Mouse (Mus musculus) embryonic facial prominence, embryonic 14.5 days (tissue): ENCODE results near the gene Fam217a. TPM values are rescaled to one million over a fixed set of nuclear protein-coding genes. Genes with fewer than 3 reads are reported as not detected.
"Not testable (repeated sequence)": the region's sequence is repeated elsewhere in the genome, so short reads cannot be mapped to it uniquely, and the experiment has no call there.

Source experiments
- ATAC-seq: fragments of 200-750 bp; cut with Nextera tagmentation; 2 replicates; pipeline ENCODE4 v1.8.0; 2017; ENCODE audit warnings: low read depth, moderate number of reproducible peaks, moderate TSS enrichment
- DNase-seq: peaks from one replicate; pipeline ENCODE4 v3.0.0-alpha.2; 2015; ENCODE audit warnings: low spot score
- H3K27ac ChIP-seq: fragments of 300-500 bp; sonication (generic); replicated peaks from 2 replicates; pipeline ENCODE4 v1.5.1; 2014; ENCODE audit warnings: low read depth, mild to moderate bottlenecking, low read length, moderate library complexity
- H3K27me3 ChIP-seq: fragments of 300-500 bp; sonication (generic); replicated peaks from 2 replicates; pipeline ENCODE4 v1.6.1; 2014; ENCODE audit warnings: low read length; ENCODE audit not compliant: control insufficient read depth, insufficient read depth
- H3K36me3 ChIP-seq: fragments of 300-500 bp; sonication (generic); 2 replicates; pipeline ENCODE4 v1.6.1; 2014; ENCODE audit warnings: low read length, mixed read lengths; ENCODE audit not compliant: control insufficient read depth, insufficient read depth
- H3K4me1 ChIP-seq: fragments of 300-500 bp; sonication (generic); 2 replicates; pipeline ENCODE4 v1.6.1; 2014; ENCODE audit warnings: antibody characterized with exemption, low read length; ENCODE audit not compliant: control insufficient read depth, insufficient read depth
- H3K4me2 ChIP-seq: fragments of 300-500 bp; sonication (generic); 2 replicates; pipeline ENCODE4 v1.6.1; 2014; ENCODE audit warnings: low read depth, mild to moderate bottlenecking, low read length, moderate library complexity, mixed read lengths
- H3K4me3 ChIP-seq: fragments of 300-500 bp; sonication (generic); 2 replicates; pipeline ENCODE4 v1.5.1; 2014; ENCODE audit warnings: low read depth, mild to moderate bottlenecking, low read length
- H3K9ac ChIP-seq: fragments of 300-500 bp; sonication (generic); 2 replicates; pipeline ENCODE4 v1.6.1; 2014; ENCODE audit warnings: low read depth, mild to moderate bottlenecking, low read length, moderate library complexity, mixed read lengths
- H3K9me3 ChIP-seq: fragments of 300-500 bp; sonication (generic); 2 replicates; pipeline ENCODE4 v1.6.1; 2016; ENCODE audit warnings: low read length; ENCODE audit not compliant: control insufficient read depth
- WGBS: fragments of 180-500 bp; shearing (Covaris S2); extraction: QIAGEN DNeasy Blood & Tissue Kit; methylation state at CpG from one replicate; pipeline ENCODE4 v1.1.7; 2014; 5-methylcytosine and 5-hydroxymethylcytosine counted together
- polyA plus RNA-seq: library from polyadenylated mRNA; unstranded; fragments of >200 nt; fragmentation: Nextera tagmentation; extraction: Ambion mirVana; gene quantifications from 2 replicates; pipeline ENCODE4 v1.2.1, GENCODE M21; 2014

Gene Fam217a
- polyA plus RNA-seq, 1 experiment from 2014 or later: 1.3 TPM

GRCm38 (mm10) chr13:34960996-34961770 lies 37.1 kb upstream of the Fam217a start:
- DNase-seq (no peak), ATAC-seq (no peak)
- Histone ChIP-seq H3K27ac (no peak overlapping the region), H3K4me1 (peaks cover 5% of the 10 kb centered on the region; the same call in 1 of the 2 replicates), H3K9me3 (no peaks in the 10 kb centered on the region), H3K27me3 (peaks cover 10% of the 10 kb centered on the region; the same call in 1 of the 2 replicates), H3K9ac (no peak overlapping the region), H3K4me3 (no peak overlapping the region), H3K4me2 (no peak overlapping the region), H3K36me3 (no peaks in the 10 kb centered on the region)
- 76% methylated on average over 4 of the region's 4 CpGs for WGBS

GRCm38 (mm10) chr13:34958158-34958557 lies 34.0 kb upstream of the Fam217a start:
- 85% methylated on average over 3 of the region's 3 CpGs for WGBS

GRCm38 (mm10) chr13:34956901-34957300 lies 32.8 kb upstream of the Fam217a start:
- H3K27me3 ChIP-seq: no peaks in the 10 kb centered on the region
- H3K27ac ChIP-seq: no peak overlapping the region
- 90% methylated on average over 4 of the region's 4 CpGs for WGBS

More at GRCm38 (mm10) chr13:34958158-34958557, 34.0 kb upstream of the Fam217a start:
- not testable (repeated sequence) for H3K36me3 ChIP-seq, H3K9ac ChIP-seq, H3K27me3 ChIP-seq, H3K4me2 ChIP-seq, H3K9me3 ChIP-seq, DNase-seq, H3K4me3 ChIP-seq, H3K27ac ChIP-seq, ATAC-seq, H3K4me1 ChIP-seq

GRCm38 (mm10) chr13:34951437-34951836 lies 27.3 kb upstream of the Fam217a start:
- H3K4me3 ChIP-seq, H3K4me1 ChIP-seq, H3K9ac ChIP-seq, H3K27me3 ChIP-seq, H3K27ac ChIP-seq, H3K36me3 ChIP-seq, ATAC-seq, H3K9me3 ChIP-seq, H3K4me2 ChIP-seq, DNase-seq: not testable (repeated sequence)
- WGBS: 92% methylated on average over 2 of the region's 2 CpGs

More at GRCm38 (mm10) chr13:34956901-34957300, 32.8 kb upstream of the Fam217a start:
- H3K4me2 ChIP-seq: no peak overlapping the region
- ATAC-seq (no peak), DNase-seq (no peak)
- H3K9me3 ChIP-seq: no peaks in the 10 kb centered on the region
- H3K36me3 ChIP-seq: no peaks in the 10 kb centered on the region
- no peak overlapping the region for H3K9ac ChIP-seq
- H3K4me3 ChIP-seq: no peak overlapping the region
- no peaks in the 10 kb centered on the region for H3K4me1 ChIP-seq

- Histone ChIP-seq H3K36me3 (no peaks in the 10 kb centered on the region), H3K4me3 (no peak overlapping the region), H3K27me3 (no peaks in the 10 kb centered on the region), H3K9me3 (no peaks in the 10 kb centered on the region), H3K4me2 (no peak overlapping the region), H3K4me1 (no peaks in the 10 kb centered on the region), H3K9ac (no peak overlapping the region), H3K27ac (no peak overlapping the region)
- DNase-seq (no peak), ATAC-seq (no peak)
Measured at GRCm38 (mm10) chr13:34942370-34942769, 18.3 kb upstream of the Fam217a start.

- H3K4me2 ChIP-seq: no peak overlapping the region
- DNase-seq: peak; percentile 28
- no peaks in the 10 kb centered on the region for H3K27me3 ChIP-seq
- no peaks in the 10 kb centered on the region for H3K9me3 ChIP-seq
- no peaks in the 10 kb centered on the region for H3K36me3 ChIP-seq
- WGBS: 56% methylated on average over 10 of the region's 10 CpGs
- no peak overlapping the region for H3K27ac ChIP-seq
- no peak overlapping the region for H3K9ac ChIP-seq
- no peak overlapping the region for H3K4me3 ChIP-seq
- no peaks in the 10 kb centered on the region for H3K4me1 ChIP-seq
- ATAC-seq: no peak
Measured at GRCm38 (mm10) chr13:34934931-34935644, 11.0 kb upstream of the Fam217a start.

GRCm38 (mm10) chr13:34916520-34917167 lies 7.5 kb downstream of the Fam217a start:
- DNase-seq (peak; percentile 13), ATAC-seq (peak; percentile 47; the same call in 1 of the 2 replicates)
- H3K4me1 ChIP-seq: peaks cover 6% of the 10 kb centered on the region
- H3K4me3 ChIP-seq: peak overlapping the region; percentile 25
- 48% methylated on average over 33 of the region's 37 CpGs for WGBS
- no peaks in the 10 kb centered on the region for H3K36me3 ChIP-seq
- H3K9ac ChIP-seq: peak overlapping the region; percentile 40
- H3K9me3 ChIP-seq: no peaks in the 10 kb centered on the region
- no peaks in the 10 kb centered on the region for H3K27me3 ChIP-seq
- no peak overlapping the region for H3K27ac ChIP-seq
- H3K4me2 ChIP-seq: peak overlapping the region; percentile 57

- peaks cover 6% of the 10 kb centered on the region for H3K4me1 ChIP-seq
- DNase-seq (no peak), ATAC-seq (no peak)
- no peaks in the 10 kb centered on the region for H3K36me3 ChIP-seq
- H3K9me3 ChIP-seq: no peaks in the 10 kb centered on the region
- no peak overlapping the region for H3K27ac ChIP-seq
- no peak overlapping the region for H3K4me3 ChIP-seq
- WGBS: 76% methylated on average over 9 of the region's 9 CpGs
- H3K27me3 ChIP-seq: no peaks in the 10 kb centered on the region
- no peak overlapping the region for H3K9ac ChIP-seq
- no peak overlapping the region for H3K4me2 ChIP-seq
Measured at GRCm38 (mm10) chr13:34914614-34915013, 9.5 kb downstream of the Fam217a start.
